Mouse (Mus musculus): ENCODE data around the gene Atrx. TPM values are rescaled to one million over a fixed set of nuclear protein-coding genes. Genes with fewer than 3 reads are reported as not detected.

Gene Atrx
- total and polyA plus RNA-seq, 3 experiments: 14.1 to 64.9 (median 55.6) TPM

- H3K36me3 ChIP-seq (ENCODE audit: control insufficient read depth, insufficient read depth, low read length): no peaks in the 10 kb centered on the region
- no peaks in the 10 kb centered on the region for H3K27me3 ChIP-seq (ENCODE audit: control insufficient read depth, insufficient read depth, low read length)
- intact Hi-C loops (cut with DNase I): no loop called here
- WGBS: 32% methylated on average over 5 of the region's 5 CpGs
- H3K4me3 ChIP-seq: no peak overlapping the region
- TF ChIP-seq POLR2A (IDR thresholded peaks at IDR 0.05; ENCODE audit: insufficient read depth, low read depth, low read length) (peak; percentile 59; the same call in 1 of the 2 replicates), EP300 (IDR thresholded peaks at IDR 0.05; ENCODE audit: insufficient read depth, low read depth, low read length) (no peak), CTCF (IDR thresholded peaks at IDR 0.05) (no peak)
- H3K27ac ChIP-seq: peak overlapping the region; percentile 67
- no peaks in the 10 kb centered on the region for H3K79me2 ChIP-seq (replicated peaks; ENCODE audit: control insufficient read depth, insufficient read depth, low read length)
- H3K4me1 ChIP-seq (ENCODE audit: control insufficient read depth, insufficient read depth, low read length): no peaks in the 10 kb centered on the region
- H3K9ac ChIP-seq (ENCODE audit: low read depth, low read length): no peak overlapping the region
- peak; percentile 35 to 37 for DNase-seq
These were observed 5.1 kb upstream of the Atrx start for GRCm38 (mm10) chrX:105934341-105934740.

- intact Hi-C loops (cut with DNase I): loop anchor here (5.0 to 10.0 kb wide), 3 partner anchors 38 to 255 kb away; partner anchors contain the start of genes Magt1 and Pgk1
- no peak overlapping the region for H3K9ac ChIP-seq (ENCODE audit: low read depth, low read length)
- H3K27ac ChIP-seq: peak overlapping the region; percentile 86
- DNase-seq: no peak
- TF ChIP-seq EP300 (IDR thresholded peaks at IDR 0.05; ENCODE audit: insufficient read depth, low read depth, low read length) (no peak), POLR2A (IDR thresholded peaks at IDR 0.05; ENCODE audit: insufficient read depth, low read depth, low read length) (no peak; the same call in 1 of the 2 replicates), CTCF (IDR thresholded peaks at IDR 0.05) (no peak)
- WGBS: 28% methylated on average over 8 of the region's 8 CpGs
- peaks cover 5% of the 10 kb centered on the region for H3K4me1 ChIP-seq (ENCODE audit: control insufficient read depth, insufficient read depth, low read length)
- peaks cover 2% of the 10 kb centered on the region for H3K36me3 ChIP-seq (ENCODE audit: control insufficient read depth, insufficient read depth, low read length)
- H3K27me3 ChIP-seq (ENCODE audit: control insufficient read depth, insufficient read depth, low read length): no peaks in the 10 kb centered on the region
- H3K4me3 ChIP-seq: peak overlapping the region; percentile 59
- H3K79me2 ChIP-seq (replicated peaks; ENCODE audit: control insufficient read depth, insufficient read depth, low read length): peaks cover 2% of the 10 kb centered on the region; the same call in 1 of the 2 replicates
These were observed 355 bp upstream of the Atrx start for GRCm38 (mm10) chrX:105929478-105930038.

GRCm38 (mm10) chrX:105927941-105928860, 1.0 kb downstream of the Atrx start:
- no peak for TF ChIP-seq EP300 (IDR thresholded peaks at IDR 0.05; ENCODE audit: insufficient read depth, low read depth, low read length)
- no peak for TF ChIP-seq CTCF (IDR thresholded peaks at IDR 0.05)
- TF ChIP-seq POLR2A (IDR thresholded peaks at IDR 0.05; ENCODE audit: insufficient read depth, low read depth, low read length): no peak
- DNase-seq: peak; percentile 50 to 52
- intact Hi-C loops (cut with DNase I): loop anchor here (5.0 to 10.0 kb wide), 3 partner anchors 39 to 257 kb away; partner anchors contain the start of genes Magt1 and Pgk1
- Histone ChIP-seq H3K9ac (ENCODE audit: low read depth, low read length) (peak overlapping the region; percentile 92), H3K79me2 (replicated peaks; ENCODE audit: control insufficient read depth, insufficient read depth, low read length) (peaks cover 2% of the 10 kb centered on the region; the same call in 1 of the 2 replicates), H3K27ac (peak overlapping the region; percentile 86), H3K4me1 (ENCODE audit: control insufficient read depth, insufficient read depth, low read length) (peaks cover 5% of the 10 kb centered on the region), H3K36me3 (ENCODE audit: control insufficient read depth, insufficient read depth, low read length) (peaks cover 2% of the 10 kb centered on the region), H3K4me3 (peak overlapping the region; percentile 59), H3K27me3 (ENCODE audit: control insufficient read depth, insufficient read depth, low read length) (no peaks in the 10 kb centered on the region)
- whole genome bisulfite sequencing: 19% methylated on average over 56 of the region's 69 CpGs

GRCm38 (mm10) chrX:105926121-105926735, 3.0 kb downstream of the Atrx start:
- Histone ChIP-seq H3K79me2 (replicated peaks; ENCODE audit: control insufficient read depth, insufficient read depth, low read length) (peaks cover 2% of the 10 kb centered on the region; the same call in 1 of the 2 replicates), H3K4me3 (no peak overlapping the region), H3K27ac (peak overlapping the region; percentile 43), H3K4me1 (ENCODE audit: control insufficient read depth, insufficient read depth, low read length) (peaks cover 5% of the 10 kb centered on the region), H3K9ac (ENCODE audit: low read depth, low read length) (no peak overlapping the region), H3K27me3 (ENCODE audit: control insufficient read depth, insufficient read depth, low read length) (no peaks in the 10 kb centered on the region), H3K36me3 (ENCODE audit: control insufficient read depth, insufficient read depth, low read length) (peaks cover 2% of the 10 kb centered on the region)
- intact Hi-C loops (cut with DNase I): loop anchor here (5.0 to 10.0 kb wide), 3 partner anchors 41 to 259 kb away; partner anchors contain the start of genes Magt1 and Pgk1
- no peak for TF ChIP-seq POLR2A (IDR thresholded peaks at IDR 0.05; ENCODE audit: insufficient read depth, low read depth, low read length)
- no peak for TF ChIP-seq EP300 (IDR thresholded peaks at IDR 0.05; ENCODE audit: insufficient read depth, low read depth, low read length)
- no peak for TF ChIP-seq CTCF (IDR thresholded peaks at IDR 0.05)
- peak; percentile 16 to 30 for DNase-seq
- 30% methylated on average over 12 of the region's 12 CpGs for WGBS

- WGBS: 77% methylated on average over 5 of the region's 5 CpGs
- H3K9ac ChIP-seq (ENCODE audit: low read depth, low read length): no peak overlapping the region
- H3K27me3 ChIP-seq (ENCODE audit: control insufficient read depth, insufficient read depth, low read length): no peaks in the 10 kb centered on the region
- H3K36me3 ChIP-seq (ENCODE audit: control insufficient read depth, insufficient read depth, low read length): peaks cover 2% of the 10 kb centered on the region
- TF ChIP-seq POLR2A (IDR thresholded peaks at IDR 0.05; ENCODE audit: insufficient read depth, low read depth, low read length) (no peak), CTCF (IDR thresholded peaks at IDR 0.05) (no peak), EP300 (IDR thresholded peaks at IDR 0.05; ENCODE audit: insufficient read depth, low read depth, low read length) (no peak)
- peaks cover 2% of the 10 kb centered on the region; the same call in 1 of the 2 replicates for H3K79me2 ChIP-seq (replicated peaks; ENCODE audit: control insufficient read depth, insufficient read depth, low read length)
- no peak for DNase-seq
- peaks cover 5% of the 10 kb centered on the region for H3K4me1 ChIP-seq (ENCODE audit: control insufficient read depth, insufficient read depth, low read length)
- intact Hi-C loops (cut with DNase I): loop anchor here (5.0 to 10.0 kb wide), 3 partner anchors 43 to 260 kb away; partner anchors contain the start of genes Magt1 and Pgk1
- no peak overlapping the region for H3K27ac ChIP-seq
- H3K4me3 ChIP-seq: no peak overlapping the region
These were observed 4.7 kb downstream of the Atrx start for GRCm38 (mm10) chrX:105924326-105925070.
